Mouse (Mus musculus) E14TG2a.4 (cell line): Measurements from ENCODE around the gene Ryr1.

Source experiments
- CTCF ChIP-seq: conservative IDR thresholded peaks from 2 replicates; pipeline ENCODE4 v1.5.1; 2014; ENCODE audit warnings: low read length
- NANOG ChIP-seq: IDR thresholded peaks from 2 replicates; pipeline ENCODE4 v1.6.1; 2014; ENCODE audit warnings: borderline replicate concordance, low read length, mixed read lengths

GRCm38 (mm10) chr7:29085981-29086380 is 39.0 kb downstream of the Ryr1 start:
- TF ChIP-seq CTCF (no peak), NANOG (no peak)
